Mouse (Mus musculus): ENCODE results near the gene Tmem54. TPM values are rescaled to one million over a fixed set of nuclear protein-coding genes. Genes with fewer than 3 reads are reported as not detected.
A peak's percentile ranks its signal among the peaks of the same experiment; 100 is the strongest.

The Tmem54 gene
- total RNA-seq (2014; rRNA removed) (not detected in 2 replicates), polyA plus RNA-seq (2015; fragmentation: Nextera tagmentation; extraction: Ambion mirVana) (0.19 and 0.39 TPM in 2 replicates)

- 0 out of 2 replicates have a peak, but pooled peaks cover 3% of the 10 kb centered on the region for H3K4me1 ChIP-seq (ENCODE audit: insufficient read depth, low read length)
- H3K4me2 ChIP-seq (ENCODE audit: low read depth, low read length): peak within 1 kb of the TSS; percentile 43
- WGBS: 3% methylated on average over 36 of the region's 40 CpGs
- no peak for DNase-seq (ENCODE audit: low spot score)
- peaks cover 26% of the 10 kb centered on the region for H3K27me3 ChIP-seq (ENCODE audit: insufficient read depth, low read length)
- H3K9me3 ChIP-seq (ENCODE audit: low read length): no peaks in the 10 kb centered on the region
- peak within 1 kb of the TSS; percentile 15 for H3K4me3 ChIP-seq (ENCODE audit: low read length)
- 0 out of 2 replicates have a peak within 1 kb of the TSS, but pooled peaks have one; percentile 4 for H3K9ac ChIP-seq (replicated peaks; ENCODE audit: low read length)
- H3K27ac ChIP-seq: no peak within 1 kb of the TSS
- H3K36me3 ChIP-seq (ENCODE audit: insufficient read depth, low read length): no peaks in the 10 kb centered on the region
- no peak for ATAC-seq
- no peak for TF ChIP-seq CTCF (IDR thresholded peaks at IDR 0.05; ENCODE audit: low read depth)
Measured at GRCm38 (mm10) chr4:129105356-129105755, at the start of gene Tmem54. Tmem54 (plus strand) TSS chr4:129105548.

- TF ChIP-seq CTCF (IDR thresholded peaks at IDR 0.05; ENCODE audit: low read depth): no peak
- Histone ChIP-seq H3K4me1 (ENCODE audit: insufficient read depth, low read length) (peaks cover 7% of the 10 kb centered on the region; the same call in 1 of the 2 replicates), H3K36me3 (ENCODE audit: insufficient read depth, low read length) (no peaks in the 10 kb centered on the region), H3K27ac (no peak overlapping the region), H3K9ac (replicated peaks; ENCODE audit: low read length) (no peak overlapping the region), H3K9me3 (ENCODE audit: low read length) (no peaks in the 10 kb centered on the region), H3K4me3 (ENCODE audit: low read length) (no peak overlapping the region), H3K27me3 (ENCODE audit: insufficient read depth, low read length) (no peaks in the 10 kb centered on the region), H3K4me2 (ENCODE audit: low read depth, low read length) (no peak overlapping the region)
- ATAC-seq: no peak
- no peak for DNase-seq (ENCODE audit: low spot score)
- WGBS: 90% methylated on average over 5 of the region's 5 CpGs
Measured at GRCm38 (mm10) chr4:129055562-129055961, 49.8 kb upstream of the Tmem54 start.

- Histone ChIP-seq H3K4me1 (ENCODE audit: insufficient read depth, low read length) (peaks cover 13% of the 10 kb centered on the region; the same call in 1 of the 2 replicates), H3K36me3 (ENCODE audit: insufficient read depth, low read length) (no peaks in the 10 kb centered on the region), H3K4me3 (ENCODE audit: low read length) (peak overlapping the region; percentile 80), H3K9me3 (ENCODE audit: low read length) (no peaks in the 10 kb centered on the region), H3K27me3 (ENCODE audit: insufficient read depth, low read length) (no peaks in the 10 kb centered on the region), H3K9ac (replicated peaks; ENCODE audit: low read length) (peak overlapping the region; percentile 93), H3K27ac (peak overlapping the region; percentile 96), H3K4me2 (ENCODE audit: low read depth, low read length) (peak overlapping the region; percentile 98)
- TF ChIP-seq CTCF (IDR thresholded peaks at IDR 0.05; ENCODE audit: low read depth): no peak; the same call in 1 of the 2 replicates
- ATAC-seq: peak; percentile 97
- WGBS: 5% methylated on average over 35 of the region's 44 CpGs
- DNase-seq (ENCODE audit: low spot score): peak; percentile 99
Measured at GRCm38 (mm10) chr4:129057533-129058206, 47.7 kb upstream of the Tmem54 start.

- WGBS: under 1% methylated on average over 79 of the region's 107 CpGs
- peak; percentile 39 for DNase-seq (ENCODE audit: low spot score)
- H3K27me3 ChIP-seq (ENCODE audit: insufficient read depth, low read length): no peaks in the 10 kb centered on the region
Measured at GRCm38 (mm10) chr4:129058207-129059092, 46.9 kb upstream of the Tmem54 start, which contains the start of gene Rnf19b. Rnf19b (plus strand) TSS chr4:129058271.

DNA sequence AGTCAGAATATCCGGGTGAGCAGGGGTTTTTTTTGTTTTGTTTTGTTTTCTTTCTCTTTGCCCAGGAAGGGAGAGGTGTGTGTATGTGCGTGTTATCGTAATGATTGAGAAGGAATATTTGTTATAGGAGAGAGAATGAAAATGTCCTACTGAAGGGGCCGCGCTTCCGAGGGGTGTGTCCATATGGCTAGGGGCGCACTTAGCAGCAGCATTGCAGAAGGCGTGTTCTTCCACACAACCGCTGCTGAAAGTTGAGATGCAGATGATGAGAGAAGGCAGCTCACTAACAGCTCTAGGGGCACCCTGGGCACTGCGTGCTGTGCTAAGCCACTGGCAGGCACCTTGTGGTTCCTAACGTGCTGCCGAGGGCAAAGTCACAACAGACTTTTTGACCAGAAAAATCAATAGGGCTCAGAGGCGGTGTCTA, 46.2 kb upstream of the Tmem54 start:
- Histone ChIP-seq H3K4me1 (ENCODE audit: insufficient read depth, low read length) (peaks cover 13% of the 10 kb centered on the region; the same call in 1 of the 2 replicates), H3K4me2 (ENCODE audit: low read depth, low read length) (peak overlapping the region; percentile 98), H3K27ac (0 out of 2 replicates have a peak overlapping the region, but pooled peaks have one; percentile 96), H3K27me3 (ENCODE audit: insufficient read depth, low read length) (no peaks in the 10 kb centered on the region), H3K36me3 (ENCODE audit: insufficient read depth, low read length) (no peaks in the 10 kb centered on the region), H3K9ac (replicated peaks; ENCODE audit: low read length) (peak overlapping the region; percentile 93), H3K4me3 (ENCODE audit: low read length) (peak overlapping the region; percentile 80), H3K9me3 (ENCODE audit: low read length) (no peaks in the 10 kb centered on the region)
- DNase-seq (ENCODE audit: low spot score): peak; percentile 41
- ATAC-seq: no peak
- 3% methylated on average over 13 of the region's 13 CpGs for WGBS
- TF ChIP-seq CTCF (IDR thresholded peaks at IDR 0.05; ENCODE audit: low read depth): no peak

More at GRCm38 (mm10) chr4:129058207-129059092, 46.9 kb upstream of the Tmem54 start, which contains the start of gene Rnf19b:
- peaks cover 13% of the 10 kb centered on the region; the same call in 1 of the 2 replicates for H3K4me1 ChIP-seq (ENCODE audit: insufficient read depth, low read length)
- peak within 1 kb of the TSS; percentile 80 for H3K4me3 ChIP-seq (ENCODE audit: low read length)
- peak within 1 kb of the TSS; percentile 93 for H3K9ac ChIP-seq (replicated peaks; ENCODE audit: low read length)
- peak within 1 kb of the TSS; percentile 96 for H3K27ac ChIP-seq
- TF ChIP-seq CTCF (IDR thresholded peaks at IDR 0.05; ENCODE audit: low read depth): no peak
- ATAC-seq: peak; percentile 35
- H3K9me3 ChIP-seq (ENCODE audit: low read length): no peaks in the 10 kb centered on the region
- H3K4me2 ChIP-seq (ENCODE audit: low read depth, low read length): peak within 1 kb of the TSS; percentile 98
- H3K36me3 ChIP-seq (ENCODE audit: insufficient read depth, low read length): no peaks in the 10 kb centered on the region

GRCm38 (mm10) chr4:129059922-129060321, 45.4 kb upstream of the Tmem54 start:
- Histone ChIP-seq H3K36me3 (ENCODE audit: insufficient read depth, low read length) (no peaks in the 10 kb centered on the region), H3K4me1 (ENCODE audit: insufficient read depth, low read length) (peaks cover 13% of the 10 kb centered on the region; the same call in 1 of the 2 replicates), H3K4me2 (ENCODE audit: low read depth, low read length) (peak overlapping the region; percentile 98), H3K9me3 (ENCODE audit: low read length) (no peaks in the 10 kb centered on the region), H3K9ac (replicated peaks; ENCODE audit: low read length) (peak overlapping the region; percentile 93), H3K27ac (no peak overlapping the region), H3K4me3 (ENCODE audit: low read length) (peak overlapping the region; percentile 80), H3K27me3 (ENCODE audit: insufficient read depth, low read length) (no peaks in the 10 kb centered on the region)
- TF ChIP-seq CTCF (IDR thresholded peaks at IDR 0.05; ENCODE audit: low read depth): no peak
- WGBS: 55% methylated on average over 4 of the region's 4 CpGs
- no peak for ATAC-seq
- no peak for DNase-seq (ENCODE audit: low spot score)
